Mouse (Mus musculus) ES-E14 (cell line): Measurements from ENCODE around the gene Ddx23. TPM values are rescaled to one million over a fixed set of nuclear protein-coding genes. Genes with fewer than 3 reads are reported as not detected.

ENCODE experiments used
- DNase-seq: peaks from one replicate; pipeline ENCODE4 v3.0.0-alpha.2; 2013; ENCODE audit warnings: low read depth, low spot score
- H3K27ac ChIP-seq: 2 replicates; pipeline ENCODE4 v1.5.1; 2012; ENCODE audit warnings: low read depth, mild to moderate bottlenecking, low read length, moderate library complexity, mixed read lengths; ENCODE audit not compliant: poor library complexity, insufficient read depth, severe bottlenecking
- H3K36me3 ChIP-seq: 2 replicates; pipeline ENCODE4 v1.6.1; 2012; ENCODE audit warnings: mild to moderate bottlenecking, low read length, moderate library complexity, mixed read lengths; ENCODE audit not compliant: control insufficient read depth, poor library complexity, insufficient read depth, severe bottlenecking
- H3K4me1 ChIP-seq, 2 experiments: fragments of 150-350 bp in 1 of 2; sonication (generic) in 1 of 2; 2 replicates each; pipeline ENCODE4 v1.6.1; 2012; ENCODE audit warnings: low read length in 2 of 2, mild to moderate bottlenecking in 1 of 2, mixed read lengths in 1 of 2; ENCODE audit not compliant: control insufficient read depth in 2 of 2, insufficient read depth in 2 of 2, poor library complexity in 1 of 2
- H3K4me3 ChIP-seq, 2 experiments: fragments of 150-350 bp in 1 of 2; sonication (generic) in 1 of 2; 2 replicates each; pipeline ENCODE4 v1.5.1; 2012; ENCODE audit warnings: low read length in 2 of 2, low read depth in 1 of 2, mild to moderate bottlenecking in 1 of 2, mixed read lengths in 1 of 2; ENCODE audit not compliant: insufficient read depth in 1 of 2, poor library complexity in 1 of 2, severe bottlenecking in 1 of 2
- H3K9ac ChIP-seq: 2 replicates; pipeline ENCODE4 v1.6.1; 2012; ENCODE audit warnings: low read depth, mild to moderate bottlenecking, low read length, mixed read lengths; ENCODE audit not compliant: poor library complexity, insufficient read depth, severe bottlenecking
- H3K9me3 ChIP-seq: fragments of 150-350 bp; sonication (generic); 2 replicates; pipeline ENCODE4 v1.6.1; 2012; ENCODE audit warnings: low read depth, mild to moderate bottlenecking, low read length; ENCODE audit not compliant: control insufficient read depth, insufficient read depth
- CHD2 ChIP-seq: IDR thresholded peaks from 2 replicates; pipeline ENCODE4 v1.6.1; 2014; ENCODE audit warnings: mild to moderate bottlenecking, low read depth, low read length, inconsistent platforms
- HCFC1 ChIP-seq: IDR thresholded peaks from 2 replicates; pipeline ENCODE4 v1.6.1; 2012; ENCODE audit warnings: low read length, inconsistent platforms, borderline replicate concordance; ENCODE audit not compliant: insufficient read depth
- MAFK ChIP-seq: IDR thresholded peaks from 2 replicates; pipeline ENCODE4 v1.6.1; 2014; ENCODE audit warnings: mild to moderate bottlenecking, low read depth, low read length, inconsistent platforms; ENCODE audit not compliant: insufficient read depth
- ZC3H11A ChIP-seq: IDR thresholded peaks from 2 replicates; pipeline ENCODE4 v1.6.1; 2012; ENCODE audit warnings: low read depth, mild to moderate bottlenecking, inconsistent platforms, low read length, borderline replicate concordance
- ZNF384 ChIP-seq: IDR thresholded peaks from 2 replicates; pipeline ENCODE4 v1.6.1; 2012; ENCODE audit warnings: low read depth, low read length, inconsistent platforms
- in situ Hi-C, 2 experiments: fragments of 600-800 bp; cut with MboI; formaldehyde crosslinking; loops; one replicate each; pipeline ENCODE4 v1.15.1; 2025; ENCODE audit warnings: low sequenced_read_pairs in 2 of 2, inconsistent platforms in 1 of 2; ENCODE audit not compliant: unreplicated experiment in 2 of 2
- total RNA-seq: library from RNA; depleted of rRNA; stranded (reverse); fragments of 300-350 nt; gene quantifications from 2 replicates; pipeline ENCODE4 v1.2.3, GENCODE M21; 2012

Gene Ddx23
- total RNA-seq, 1 experiment, result 147 TPM

DNA sequence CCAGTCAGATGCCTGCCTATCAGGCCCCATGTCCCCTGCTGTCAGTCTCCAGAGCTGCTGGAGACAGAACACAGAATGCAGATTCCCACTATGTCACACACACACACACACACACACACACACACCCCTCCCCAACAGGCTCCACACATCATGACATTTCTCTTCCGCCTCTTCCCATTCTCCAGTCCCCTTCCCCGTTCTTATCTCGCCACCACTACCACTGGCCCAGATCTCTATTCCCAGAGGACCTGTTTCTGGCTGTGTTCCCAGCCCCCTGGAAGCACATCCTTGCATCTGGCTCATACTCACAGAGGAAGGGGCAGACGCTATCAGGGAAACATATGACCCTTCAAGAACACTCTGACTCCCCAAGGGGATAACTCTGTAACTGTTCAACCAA lies 55.1 kb downstream of the Ddx23 start:
- no peak for DNase-seq
- Histone ChIP-seq H3K9me3 (no peaks in the 10 kb centered on the region), H3K4me1 (peaks cover 0 to 15% of the 10 kb centered on the region in 2 experiments; a peak in 3 of 4 replicates), H3K27ac (no peak overlapping the region), H3K4me3 (no peak overlapping the region), H3K36me3 (no peaks in the 10 kb centered on the region), H3K9ac (no peak overlapping the region)
- no peak for TF ChIP-seq MAFK
- TF ChIP-seq ZC3H11A, result no peak
- TF ChIP-seq CHD2, result no peak
- no peak for TF ChIP-seq HCFC1
- no peak for TF ChIP-seq ZNF384
- in situ Hi-C loops, result no loop called here

DNA sequence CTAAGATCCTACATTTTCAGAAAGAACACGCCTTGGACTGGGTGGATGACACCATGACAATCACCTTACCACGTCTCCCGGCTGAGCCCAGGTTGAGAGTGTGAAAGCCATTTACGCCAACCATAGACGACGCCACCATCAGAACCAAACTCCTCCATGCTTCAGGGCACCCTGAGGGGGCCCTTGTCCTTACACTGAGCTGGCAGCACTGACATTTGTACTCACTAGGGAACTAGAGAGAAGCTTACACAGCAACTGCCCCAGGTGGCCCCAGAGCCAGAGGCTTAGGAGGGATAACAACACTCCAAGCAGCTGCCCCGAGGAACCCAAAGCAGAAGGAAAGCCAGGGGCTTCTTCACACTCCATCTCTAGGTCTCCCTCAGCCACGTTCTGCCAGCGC lies 56.0 kb downstream of the Ddx23 start:
- no peaks in the 10 kb centered on the region for H3K36me3 ChIP-seq
- no peak for DNase-seq
- in situ Hi-C loops, result no loop called here
- no peak overlapping the region for H3K27ac ChIP-seq
- no peak overlapping the region for H3K9ac ChIP-seq
- no peaks in the 10 kb centered on the region for H3K9me3 ChIP-seq
- peaks cover 0 to 22% of the 10 kb centered on the region in 2 experiments; a peak in 3 of 4 replicates for H3K4me1 ChIP-seq
- TF ChIP-seq ZNF384, result no peak
- TF ChIP-seq MAFK, result no peak
- TF ChIP-seq HCFC1, result no peak
- TF ChIP-seq ZC3H11A, result no peak
- TF ChIP-seq CHD2, result no peak
- H3K4me3 ChIP-seq, result no peak overlapping the region

DNA sequence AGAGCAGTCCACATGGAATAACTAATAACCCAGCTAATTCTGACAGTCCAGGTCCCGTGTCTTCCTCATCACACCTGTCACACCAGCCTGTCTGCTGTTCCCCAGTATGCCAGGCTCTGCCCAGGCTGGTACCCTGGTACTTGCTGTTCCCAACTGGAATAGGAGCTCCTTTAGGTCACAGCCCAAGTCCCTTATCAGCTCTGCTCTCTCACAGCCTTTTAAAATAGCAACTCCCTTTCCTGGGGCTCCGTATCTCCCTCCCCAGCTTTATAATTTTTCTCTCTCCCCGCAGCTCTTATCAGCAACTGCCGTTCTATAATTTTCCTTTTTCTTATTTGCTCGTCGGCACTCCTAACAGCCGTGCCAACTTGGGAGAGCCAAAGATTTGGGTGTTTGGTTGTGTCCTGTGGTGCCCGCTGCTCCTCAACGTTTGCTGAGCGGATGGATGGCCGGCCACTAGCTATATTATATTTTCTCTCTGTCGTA lies 56.6 kb downstream of the Ddx23 start:
- Histone ChIP-seq H3K27ac (no peak overlapping the region), H3K9me3 (no peaks in the 10 kb centered on the region), H3K9ac (no peak overlapping the region), H3K4me1 (peaks cover 4 to 22% of the 10 kb centered on the region in 2 experiments; a peak in 3 of 4 replicates), H3K36me3 (no peaks in the 10 kb centered on the region), H3K4me3 (no peak overlapping the region)
- TF ChIP-seq ZNF384 (no peak), ZC3H11A (no peak), HCFC1 (no peak), MAFK (no peak), CHD2 (no peak)
- no peak for DNase-seq
- in situ Hi-C loops, result no loop called here

DNA sequence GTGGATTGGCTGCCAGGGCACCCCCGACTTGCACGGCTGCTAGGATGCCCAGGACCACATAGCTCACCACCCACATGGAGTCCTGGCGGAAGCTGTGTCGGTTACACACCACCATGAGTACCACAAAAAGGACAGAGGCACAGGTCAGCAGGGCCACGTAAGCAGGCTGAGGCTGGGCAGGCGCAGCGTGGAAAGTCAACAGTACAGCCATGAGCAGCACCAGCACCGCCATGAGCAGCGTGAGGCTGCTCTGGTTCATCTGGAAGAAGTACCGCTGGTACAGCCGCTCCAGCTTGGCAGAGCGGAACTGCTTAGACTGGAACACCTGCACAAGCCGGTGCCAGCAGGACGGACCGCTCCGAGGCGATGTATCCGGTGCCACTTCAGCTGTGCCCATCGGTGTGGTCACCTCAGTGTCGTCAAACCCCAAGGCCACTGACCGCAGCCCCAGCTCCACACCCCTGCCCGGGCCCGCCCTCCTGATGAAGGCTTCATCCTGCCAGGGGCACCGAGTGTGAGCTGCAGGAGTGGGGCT lies 58.6 kb downstream of the Ddx23 start:
- H3K9me3 ChIP-seq, result no peaks in the 10 kb centered on the region
- H3K9ac ChIP-seq, result peak overlapping the region; percentile 1; the same call in 1 of the 2 replicates
- DNase-seq, result no peak
- peaks cover 4 to 32% of the 10 kb centered on the region in 2 experiments; a peak in 3 of 4 replicates for H3K4me1 ChIP-seq
- no peak overlapping the region for H3K27ac ChIP-seq
- TF ChIP-seq ZC3H11A (0 out of 2 replicates have a peak, but pooled peaks have one; percentile 2), ZNF384 (no peak), CHD2 (no peak), HCFC1 (no peak)
- in situ Hi-C loops, result no loop called here
- H3K4me3 ChIP-seq, result peak overlapping the region; percentile 40 to 53
- H3K36me3 ChIP-seq, result no peaks in the 10 kb centered on the region
